Mouse (Mus musculus): ENCODE data around the gene Crybg1. TPM values are rescaled to one million over a fixed set of nuclear protein-coding genes. Genes with fewer than 3 reads are reported as not detected.
"Not testable (repeated sequence)": the region's sequence is repeated elsewhere in the genome, so short reads cannot be mapped to it uniquely, and the experiment has no call there.

Gene Crybg1
- total RNA-seq, 1 experiment from 2014 or later, result 3.6 TPM

GRCm38 (mm10) chr10:43939136-43939662, 209.5 kb downstream of the Crybg1 start:
- ATAC-seq (replicated peaks in 1 of 2; ENCODE audit: insufficient read depth in 1 of 2, low FRiP score in 2 of 2, low TSS enrichment in 1 of 2, low read depth in 1 of 2, poor library complexity in 2 of 2, severe bottlenecking in 2 of 2), result no peak

DNA sequence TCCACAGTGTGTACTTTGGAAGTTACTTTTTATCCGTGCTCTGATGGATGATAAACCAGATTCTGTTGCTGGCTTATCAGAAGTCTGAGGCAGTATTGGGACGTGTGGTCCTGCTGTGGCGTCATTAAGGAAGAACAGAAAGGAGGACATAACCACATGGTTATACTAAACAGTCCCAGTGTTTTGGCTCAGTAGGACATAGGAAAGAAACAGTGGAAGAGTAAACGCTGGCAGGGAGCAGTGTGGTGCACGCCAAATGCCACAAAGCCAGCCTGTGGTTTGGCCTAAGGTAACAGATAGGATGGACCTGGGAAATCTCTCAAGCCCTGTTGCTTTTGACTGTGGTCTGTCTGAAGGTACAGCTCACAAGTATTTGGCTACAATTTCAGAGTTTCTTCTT, 220.1 kb downstream of the Crybg1 start:
- no peak for ATAC-seq (replicated peaks in 1 of 2; ENCODE audit: insufficient read depth in 1 of 2, low FRiP score in 2 of 2, low TSS enrichment in 1 of 2, low read depth in 1 of 2, poor library complexity in 2 of 2, severe bottlenecking in 2 of 2)

- ATAC-seq (replicated peaks in 1 of 2; ENCODE audit: insufficient read depth in 1 of 2, low FRiP score in 2 of 2, low TSS enrichment in 1 of 2, low read depth in 1 of 2, poor library complexity in 2 of 2, severe bottlenecking in 2 of 2), result no peak
Measured at GRCm38 (mm10) chr10:43927736-43928135, 220.9 kb downstream of the Crybg1 start.

GRCm38 (mm10) chr10:43925776-43926175, 222.9 kb downstream of the Crybg1 start:
- ATAC-seq (replicated peaks in 1 of 2; ENCODE audit: insufficient read depth in 1 of 2, low FRiP score in 2 of 2, low TSS enrichment in 1 of 2, low read depth in 1 of 2, poor library complexity in 2 of 2, severe bottlenecking in 2 of 2), result not testable (repeated sequence)

GRCm38 (mm10) chr10:43923096-43923495, 225.6 kb downstream of the Crybg1 start:
- ATAC-seq (replicated peaks in 1 of 2; ENCODE audit: insufficient read depth in 1 of 2, low FRiP score in 2 of 2, low TSS enrichment in 1 of 2, low read depth in 1 of 2, poor library complexity in 2 of 2, severe bottlenecking in 2 of 2), result no peak

DNA sequence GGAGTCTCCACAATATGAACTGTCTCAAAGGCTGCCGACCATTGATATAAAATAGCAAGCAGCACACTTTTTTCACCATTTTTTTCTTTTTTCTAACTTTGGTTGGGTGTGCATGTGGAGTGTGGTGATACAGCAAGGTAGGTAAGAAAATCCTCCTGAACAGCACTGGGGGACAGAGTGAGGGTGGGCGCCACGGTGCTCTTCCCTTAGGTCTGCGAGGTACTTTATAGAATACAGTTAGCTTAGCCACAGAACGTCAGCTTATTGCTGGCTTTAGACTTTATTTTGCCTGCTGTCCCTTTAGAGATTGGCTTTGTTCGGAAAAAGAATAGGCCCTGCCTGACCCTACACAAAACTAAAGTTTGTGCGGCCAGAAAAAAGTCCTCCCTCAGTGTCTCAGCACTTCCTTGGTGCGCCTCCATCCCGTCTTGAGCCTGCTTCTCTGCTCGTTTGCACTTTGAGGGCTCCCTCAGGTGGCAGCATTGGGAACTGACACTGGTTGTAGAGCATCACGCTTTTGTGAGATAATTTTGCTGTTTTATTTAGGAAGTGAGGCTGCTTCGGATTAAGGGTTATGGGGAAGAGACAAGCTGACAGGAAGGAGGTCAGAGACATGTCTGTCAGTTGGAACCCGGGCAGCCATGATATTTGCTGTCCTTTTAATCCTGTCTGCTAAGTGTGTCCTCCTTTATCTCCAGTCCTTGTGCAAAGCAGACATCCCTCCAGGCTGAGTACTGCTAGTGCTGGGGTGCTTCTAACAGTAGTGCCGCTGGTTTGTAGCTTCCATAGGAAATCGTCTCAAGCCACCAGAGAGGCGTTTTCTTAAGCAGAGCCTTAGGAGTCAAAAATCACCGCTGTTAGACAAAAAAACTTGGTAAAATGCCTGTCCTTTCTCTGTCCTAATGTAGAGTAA, 229.7 kb downstream of the Crybg1 start:
- ATAC-seq (replicated peaks in 1 of 2; ENCODE audit: insufficient read depth in 1 of 2, low FRiP score in 2 of 2, low TSS enrichment in 1 of 2, low read depth in 1 of 2, poor library complexity in 2 of 2, severe bottlenecking in 2 of 2), result peak; percentile 75 to 91

- no peak for ATAC-seq (replicated peaks in 1 of 2; ENCODE audit: insufficient read depth in 1 of 2, low FRiP score in 2 of 2, low TSS enrichment in 1 of 2, low read depth in 1 of 2, poor library complexity in 2 of 2, severe bottlenecking in 2 of 2)
Measured at GRCm38 (mm10) chr10:43916737-43917136, 231.9 kb downstream of the Crybg1 start.

DNA sequence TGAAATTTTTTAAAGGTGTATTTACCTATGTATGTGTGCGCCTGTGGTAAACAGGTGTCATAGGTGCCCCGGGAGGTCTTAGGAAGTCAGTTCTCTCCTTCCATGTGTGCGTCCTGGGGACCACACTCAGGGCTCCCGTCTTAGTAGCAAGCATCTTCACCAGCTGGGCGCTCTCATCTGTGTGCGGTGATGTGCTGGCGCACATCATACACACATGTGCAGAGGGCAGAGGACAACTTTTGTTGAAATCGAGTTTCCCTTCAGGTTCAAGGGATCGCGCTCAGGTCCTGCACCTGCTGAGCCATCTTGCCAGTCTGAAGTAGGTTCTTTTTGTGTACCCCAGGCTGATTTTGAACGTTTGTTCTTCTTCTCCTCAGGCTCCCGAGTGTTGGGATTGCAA, 232.5 kb downstream of the Crybg1 start:
- ATAC-seq (replicated peaks in 1 of 2; ENCODE audit: insufficient read depth in 1 of 2, low FRiP score in 2 of 2, low TSS enrichment in 1 of 2, low read depth in 1 of 2, poor library complexity in 2 of 2, severe bottlenecking in 2 of 2), result no peak

GRCm38 (mm10) chr10:43912236-43912635, 236.4 kb downstream of the Crybg1 start:
- ATAC-seq (replicated peaks in 1 of 2; ENCODE audit: insufficient read depth in 1 of 2, low FRiP score in 2 of 2, low TSS enrichment in 1 of 2, low read depth in 1 of 2, poor library complexity in 2 of 2, severe bottlenecking in 2 of 2), result no peak

DNA sequence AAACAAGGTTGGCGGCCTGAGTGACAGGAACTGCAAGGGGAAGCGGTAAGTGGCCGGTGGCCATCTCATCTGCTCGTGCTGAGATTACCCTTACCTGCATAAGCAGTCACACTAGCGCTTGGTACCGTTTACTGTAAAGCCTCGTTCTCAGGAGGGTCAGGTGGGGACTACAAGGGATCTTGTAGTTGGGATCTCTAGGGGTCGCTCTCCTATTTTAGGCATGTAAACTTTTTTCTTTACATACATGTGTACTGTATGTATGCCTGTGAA, 237.8 kb downstream of the Crybg1 start:
- ATAC-seq (replicated peaks in 1 of 2; ENCODE audit: insufficient read depth in 1 of 2, low FRiP score in 2 of 2, low TSS enrichment in 1 of 2, low read depth in 1 of 2, poor library complexity in 2 of 2, severe bottlenecking in 2 of 2), result no peak

DNA sequence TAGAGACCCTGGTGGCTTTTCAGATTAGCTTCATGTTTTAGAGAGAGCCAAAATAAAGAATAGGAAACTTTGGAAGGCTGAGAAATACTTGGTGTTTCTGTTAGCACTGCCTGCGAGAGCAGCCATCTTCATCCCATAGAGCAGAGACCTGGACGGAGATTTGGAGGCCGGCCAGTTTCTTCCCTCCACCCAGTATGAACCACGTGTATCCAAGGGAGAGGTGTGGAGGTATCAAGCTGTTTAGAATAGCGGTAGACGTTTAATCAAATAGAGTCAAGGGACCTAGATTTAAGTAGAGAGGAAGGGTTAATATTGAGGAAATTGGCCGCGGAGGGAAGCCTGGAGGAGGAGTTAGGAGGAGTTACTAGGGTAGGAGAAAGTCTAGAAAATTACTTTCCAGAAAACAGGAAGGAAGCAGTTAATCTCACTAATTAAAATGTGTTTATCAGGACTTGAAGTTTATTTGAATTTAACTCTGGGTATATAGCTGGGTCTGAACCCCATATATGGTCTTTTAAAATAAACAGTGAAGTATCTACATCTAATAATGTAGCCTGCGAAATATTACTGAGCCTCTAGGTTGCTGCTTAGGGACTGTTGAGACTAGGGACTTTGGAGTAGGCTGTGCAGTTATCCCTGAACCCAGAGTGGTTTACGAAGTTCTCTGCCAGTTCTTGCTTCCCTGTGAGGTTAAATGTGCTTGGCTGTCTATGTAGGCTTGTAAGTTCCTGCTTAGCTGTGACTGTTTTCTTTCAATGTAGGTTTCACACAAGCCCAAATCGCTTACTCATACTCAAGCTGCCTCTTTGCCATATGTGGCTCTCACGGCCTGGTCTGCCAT, 238.4 kb downstream of the Crybg1 start:
- peak; percentile 87 to 94 for ATAC-seq (replicated peaks in 1 of 2; ENCODE audit: insufficient read depth in 1 of 2, low FRiP score in 2 of 2, low TSS enrichment in 1 of 2, low read depth in 1 of 2, poor library complexity in 2 of 2, severe bottlenecking in 2 of 2)

DNA sequence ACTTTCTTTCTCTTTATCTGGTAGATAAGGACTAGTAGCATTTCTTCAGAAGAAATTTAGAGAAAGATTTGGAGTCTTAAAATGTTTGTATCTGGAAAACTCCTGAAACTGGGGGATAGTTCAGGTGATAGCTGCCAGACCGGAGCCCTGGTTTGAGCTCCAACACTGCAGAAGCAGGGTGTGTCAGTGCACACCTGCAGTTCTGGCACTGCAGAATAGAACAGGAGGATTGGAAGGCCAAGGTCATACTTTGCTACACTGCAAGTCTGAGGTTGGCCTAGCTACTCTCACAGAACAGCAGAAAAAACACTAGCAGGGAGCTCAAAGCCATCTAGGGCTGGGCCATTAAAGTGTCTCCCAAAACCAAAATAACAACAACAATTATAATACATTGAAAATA, 244.1 kb downstream of the Crybg1 start:
- no peak for ATAC-seq (replicated peaks in 1 of 2; ENCODE audit: insufficient read depth in 1 of 2, low FRiP score in 2 of 2, low TSS enrichment in 1 of 2, low read depth in 1 of 2, poor library complexity in 2 of 2, severe bottlenecking in 2 of 2)

- peak; percentile 96 to 99 for ATAC-seq (replicated peaks in 1 of 2; ENCODE audit: insufficient read depth in 1 of 2, low FRiP score in 2 of 2, low TSS enrichment in 1 of 2, low read depth in 1 of 2, poor library complexity in 2 of 2, severe bottlenecking in 2 of 2)
Measured at GRCm38 (mm10) chr10:43901578-43902194, 247.0 kb downstream of the Crybg1 start, which contains the start of the genes Qrsl1 and Rtn4ip1. Gene Qrsl1, minus strand, starts transcription at chr10:43901745. Gene Rtn4ip1, plus strand, starts transcription at chr10:43901807.

DNA sequence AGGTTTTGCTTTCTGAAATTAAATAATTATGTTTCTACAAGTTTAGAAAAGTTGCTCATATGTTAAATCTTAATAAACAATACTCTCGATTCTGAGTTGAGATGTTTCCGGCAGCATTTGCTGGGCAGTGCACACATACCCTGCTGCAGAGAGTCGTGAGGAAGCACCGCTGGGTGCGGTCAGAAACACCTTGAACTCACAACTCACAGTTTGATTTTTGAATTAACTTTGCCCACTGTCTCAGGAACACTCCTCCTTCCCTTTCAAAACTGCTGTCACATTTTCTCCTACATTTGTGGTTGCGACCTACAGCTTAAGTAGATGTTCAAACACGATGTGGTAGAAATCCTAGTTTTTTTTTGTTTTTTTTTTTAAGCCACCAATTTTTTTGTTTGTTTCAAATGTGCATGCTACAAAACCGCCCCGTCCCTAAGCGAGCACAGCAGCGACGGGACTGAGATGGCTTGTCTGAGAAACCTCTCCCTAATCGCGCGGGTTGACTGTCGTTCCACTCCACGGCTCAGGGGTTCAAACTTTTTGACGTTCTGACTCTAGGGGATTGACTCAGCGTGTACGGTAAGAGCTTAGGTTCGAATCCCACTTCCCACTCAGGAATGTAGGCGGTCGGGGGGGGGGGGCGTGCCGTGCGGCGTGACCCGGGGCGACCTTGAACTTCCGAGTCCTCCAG, 247.6 kb downstream of the Crybg1 start:
- peak; percentile 38 to 43; a peak in 1 of 4 replicates for ATAC-seq (replicated peaks in 1 of 2; ENCODE audit: insufficient read depth in 1 of 2, low FRiP score in 2 of 2, low TSS enrichment in 1 of 2, low read depth in 1 of 2, poor library complexity in 2 of 2, severe bottlenecking in 2 of 2)

All from hematopoietic stem cell, adult 5-6 weeks (primary cell).